Mouse (Mus musculus) limb, embryonic 11.5 days (tissue): ENCODE data around the gene Anks1. TPM values are rescaled to one million over a fixed set of nuclear protein-coding genes. Genes with fewer than 3 reads are reported as not detected.

ENCODE experiments used
- ATAC-seq: fragments of 200-750 bp; cut with Nextera tagmentation; 2 replicates; pipeline ENCODE4 v1.8.0; 2017; ENCODE audit warnings: low read depth; ENCODE audit not compliant: insufficient number of reproducible peaks, low FRiP score, low TSS enrichment
- DNase-seq: peaks from one replicate; pipeline ENCODE4 v3.0.0-alpha.2; 2015; ENCODE audit warnings: low spot score
- H3K27ac ChIP-seq: fragments of 300-500 bp; sonication (generic); replicated peaks from 2 replicates; pipeline ENCODE4 v1.5.1; 2014; ENCODE audit warnings: low read depth, mild to moderate bottlenecking, low read length
- H3K27me3 ChIP-seq: fragments of 300-500 bp; sonication (generic); 2 replicates; pipeline ENCODE4 v1.6.1; 2014; ENCODE audit warnings: mild to moderate bottlenecking, low read length, mixed read lengths; ENCODE audit not compliant: control insufficient read depth, insufficient read depth
- H3K36me3 ChIP-seq: fragments of 300-500 bp; sonication (generic); 2 replicates; pipeline ENCODE4 v1.6.1; 2014; ENCODE audit warnings: mild to moderate bottlenecking, low read length, moderate library complexity, mixed read lengths; ENCODE audit not compliant: control insufficient read depth, insufficient read depth
- H3K4me1 ChIP-seq: fragments of 300-500 bp; sonication (generic); 2 replicates; pipeline ENCODE4 v1.6.1; 2014; ENCODE audit warnings: low read length, mixed read lengths; ENCODE audit not compliant: control insufficient read depth, insufficient read depth
- H3K4me2 ChIP-seq: fragments of 300-500 bp; sonication (generic); 2 replicates; pipeline ENCODE4 v1.6.1; 2014; ENCODE audit warnings: low read depth, mild to moderate bottlenecking, moderate library complexity; ENCODE audit not compliant: severe bottlenecking
- H3K4me3 ChIP-seq: fragments of 300-500 bp; sonication (generic); 2 replicates; pipeline ENCODE4 v1.5.1; 2014; ENCODE audit warnings: low read depth, low read length
- H3K9ac ChIP-seq: fragments of 300-500 bp; sonication (generic); 2 replicates; pipeline ENCODE4 v1.6.1; 2014; ENCODE audit warnings: mild to moderate bottlenecking, low read length
- H3K9me3 ChIP-seq: fragments of 300-500 bp; sonication (generic); 2 replicates; pipeline ENCODE4 v1.6.1; 2016; ENCODE audit warnings: low read length; ENCODE audit not compliant: control insufficient read depth
- WGBS: fragments of 180-500 bp; shearing (Covaris S2); extraction: QIAGEN DNeasy Blood & Tissue Kit; methylation state at CpG from one replicate; pipeline ENCODE4 v1.1.7; 2014; 5-methylcytosine and 5-hydroxymethylcytosine counted together
- polyA plus RNA-seq: library from polyadenylated mRNA; unstranded; fragments of >200 nt; fragmentation: Nextera tagmentation; extraction: Ambion mirVana; gene quantifications from 2 replicates; pipeline ENCODE4 v1.2.1, GENCODE M21; 2014

Anks1 gene
- polyA plus RNA-seq, 1 experiment from 2014 or later: 12.1 TPM

- no peaks in the 10 kb centered on the region for H3K9me3 ChIP-seq
- peaks cover 32% of the 10 kb centered on the region for H3K4me1 ChIP-seq
- H3K9ac ChIP-seq: no peak overlapping the region
- DNase-seq (no peak), ATAC-seq (no peak)
- H3K27me3 ChIP-seq: no peaks in the 10 kb centered on the region
- WGBS: 81% methylated on average over 10 of the region's 10 CpGs
- H3K4me3 ChIP-seq: no peak overlapping the region
- H3K27ac ChIP-seq: no peak overlapping the region
- no peak overlapping the region for H3K4me2 ChIP-seq
- no peaks in the 10 kb centered on the region; the same call in 1 of the 2 replicates for H3K36me3 ChIP-seq
Observed at GRCm38 (mm10) chr17:28009066-28009715, 100.1 kb downstream of the Anks1 start.

GRCm38 (mm10) chr17:28009716-28010114 lies 100.6 kb downstream of the Anks1 start:
- 90% methylated on average over 7 of the region's 7 CpGs for WGBS
- H3K27ac ChIP-seq: no peak overlapping the region
- H3K4me1 ChIP-seq: peaks cover 32% of the 10 kb centered on the region
- ATAC-seq (no peak), DNase-seq (no peak)
- H3K9me3 ChIP-seq: no peaks in the 10 kb centered on the region
- no peak overlapping the region for H3K9ac ChIP-seq
- H3K4me3 ChIP-seq: no peak overlapping the region
- H3K4me2 ChIP-seq: no peak overlapping the region
- no peaks in the 10 kb centered on the region; the same call in 1 of the 2 replicates for H3K36me3 ChIP-seq
- H3K27me3 ChIP-seq: no peaks in the 10 kb centered on the region

GRCm38 (mm10) chr17:28010925-28011324 lies 101.8 kb downstream of the Anks1 start:
- no peaks in the 10 kb centered on the region for H3K9me3 ChIP-seq
- no peak overlapping the region for H3K4me2 ChIP-seq
- H3K27ac ChIP-seq: no peak overlapping the region
- DNase-seq (no peak), ATAC-seq (no peak)
- no peaks in the 10 kb centered on the region for H3K27me3 ChIP-seq
- 96% methylated on average over 2 of the region's 2 CpGs for WGBS
- peaks cover 36% of the 10 kb centered on the region for H3K4me1 ChIP-seq
- no peak overlapping the region for H3K9ac ChIP-seq
- no peak overlapping the region for H3K4me3 ChIP-seq
- H3K36me3 ChIP-seq: no peaks in the 10 kb centered on the region; the same call in 1 of the 2 replicates

GRCm38 (mm10) chr17:28012851-28013250 lies 103.7 kb downstream of the Anks1 start:
- H3K9me3 ChIP-seq: no peaks in the 10 kb centered on the region
- no peak overlapping the region for H3K4me3 ChIP-seq
- no peaks in the 10 kb centered on the region; the same call in 1 of the 2 replicates for H3K36me3 ChIP-seq
- no peak overlapping the region for H3K9ac ChIP-seq
- DNase-seq (no peak), ATAC-seq (no peak)
- peaks cover 20% of the 10 kb centered on the region for H3K4me1 ChIP-seq
- H3K27ac ChIP-seq: no peak overlapping the region
- peak overlapping the region; percentile 13; the same call in 1 of the 2 replicates for H3K4me2 ChIP-seq
- H3K27me3 ChIP-seq: no peaks in the 10 kb centered on the region
- WGBS: 81% methylated on average over 6 of the region's 6 CpGs

- H3K9ac ChIP-seq: no peak overlapping the region
- peak; percentile 62 for ATAC-seq
- H3K4me3 ChIP-seq: no peak overlapping the region
Observed at GRCm38 (mm10) chr17:28013259-28013875, 104.3 kb downstream of the Anks1 start.

GRCm38 (mm10) chr17:28014449-28014848 lies 105.3 kb downstream of the Anks1 start:
- Histone ChIP-seq H3K27ac (no peak overlapping the region), H3K27me3 (no peaks in the 10 kb centered on the region), H3K4me1 (peaks cover 12% of the 10 kb centered on the region), H3K4me2 (no peak overlapping the region), H3K9ac (no peak overlapping the region), H3K4me3 (no peak overlapping the region), H3K36me3 (no peaks in the 10 kb centered on the region; the same call in 1 of the 2 replicates), H3K9me3 (no peaks in the 10 kb centered on the region)
- 70% methylated on average over 4 of the region's 4 CpGs for WGBS
- ATAC-seq (no peak), DNase-seq (no peak)

More at GRCm38 (mm10) chr17:28013259-28013875, 104.3 kb downstream of the Anks1 start:
- H3K27me3 ChIP-seq: no peaks in the 10 kb centered on the region
- H3K4me2 ChIP-seq: peak overlapping the region; percentile 13; the same call in 1 of the 2 replicates
- peaks cover 15% of the 10 kb centered on the region for H3K4me1 ChIP-seq
- H3K36me3 ChIP-seq: no peaks in the 10 kb centered on the region; the same call in 1 of the 2 replicates
- 24% methylated on average over 12 of the region's 12 CpGs for WGBS
- H3K9me3 ChIP-seq: no peaks in the 10 kb centered on the region
- DNase-seq: peak; percentile 74
- no peak overlapping the region for H3K27ac ChIP-seq

- WGBS: 73% methylated on average over 17 of the region's 17 CpGs
- DNase-seq (no peak), ATAC-seq (no peak)
- Histone ChIP-seq H3K4me3 (no peak overlapping the region), H3K36me3 (no peaks in the 10 kb centered on the region; the same call in 1 of the 2 replicates), H3K4me1 (peaks cover 12% of the 10 kb centered on the region), H3K27ac (peak overlapping the region; percentile 44; the same call in 1 of the 2 replicates), H3K9me3 (no peaks in the 10 kb centered on the region), H3K9ac (no peak overlapping the region), H3K4me2 (no peak overlapping the region), H3K27me3 (no peaks in the 10 kb centered on the region)
Observed at GRCm38 (mm10) chr17:28015068-28015730, 106.1 kb downstream of the Anks1 start.

GRCm38 (mm10) chr17:28016056-28016797 lies 107.1 kb downstream of the Anks1 start:
- Histone ChIP-seq H3K36me3 (no peaks in the 10 kb centered on the region), H3K4me2 (no peak overlapping the region), H3K27me3 (no peaks in the 10 kb centered on the region), H3K4me1 (peaks cover 12% of the 10 kb centered on the region), H3K4me3 (no peak overlapping the region), H3K9ac (no peak overlapping the region; the same call in 1 of the 2 replicates), H3K27ac (peak overlapping the region; percentile 44; the same call in 1 of the 2 replicates), H3K9me3 (no peaks in the 10 kb centered on the region)
- WGBS: 89% methylated on average over 8 of the region's 8 CpGs
- ATAC-seq (no peak), DNase-seq (no peak)
